Mouse (Mus musculus): Measurements from ENCODE around the gene Gm20815. TPM values are rescaled to one million over a fixed set of nuclear protein-coding genes. Genes with fewer than 3 reads are reported as not detected.
"Not testable (repeated sequence)": the region's sequence is repeated elsewhere in the genome, so short reads cannot be mapped to it uniquely, and the experiment has no call there.

Gene Gm20815
- not detected in 2 replicates for polyA plus RNA-seq (2016; fragmentation: Nextera tagmentation; extraction: Ambion mirVana)

DNA sequence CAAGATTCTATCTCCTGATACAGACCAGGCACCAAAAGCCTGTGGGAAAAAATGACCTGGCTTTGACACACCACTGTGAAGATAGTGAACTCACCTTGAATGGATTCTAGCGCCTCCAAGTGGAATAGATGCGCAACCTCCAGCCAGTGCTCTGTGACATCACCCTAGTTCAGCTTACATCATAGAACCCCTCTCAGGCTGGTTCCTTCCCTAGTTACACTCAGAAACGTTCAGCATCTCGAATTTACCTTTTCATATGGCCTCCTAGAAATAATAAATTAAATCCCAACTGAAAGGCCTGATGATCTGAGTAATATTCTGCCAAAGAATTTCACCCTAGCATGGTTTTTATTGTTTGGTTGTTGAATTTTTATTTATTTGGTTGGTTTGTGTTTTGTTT is at the start of gene Gm20815:
Gene Gm20815 (minus strand): TSS at position 101 of the 400 bp plus-strand sequence.
- not testable (repeated sequence) for H3K27ac ChIP-seq; ATAC-seq (ENCODE audit: low FRiP score); H3K27me3 ChIP-seq; H3K4me2 ChIP-seq; H3K36me3 ChIP-seq (replicated peaks); H3K4me3 ChIP-seq (replicated peaks); H3K4me1 ChIP-seq; H3K9me3 ChIP-seq; H3K9ac ChIP-seq
- WGBS, result no CpG with 5 or more reads among the region's 4 CpGs
